Mouse (Mus musculus) heart, postnatal 4 days (tissue): ENCODE data around the gene Stra6l. TPM values are rescaled to one million over a fixed set of nuclear protein-coding genes. Genes with fewer than 3 reads are reported as not detected.

Experiments
- DNase-seq: peaks from one replicate; pipeline ENCODE4 v3.0.0; 2021
- total RNA-seq, 2 experiments: library from RNA; stranded (reverse); gene quantifications; 2 replicates each; pipeline ENCODE4 v1.2.3; 2021

The Stra6l gene
- total RNA-seq, 2 experiments from 2014 or later: 0.02 TPM; not detected in 1

DNA sequence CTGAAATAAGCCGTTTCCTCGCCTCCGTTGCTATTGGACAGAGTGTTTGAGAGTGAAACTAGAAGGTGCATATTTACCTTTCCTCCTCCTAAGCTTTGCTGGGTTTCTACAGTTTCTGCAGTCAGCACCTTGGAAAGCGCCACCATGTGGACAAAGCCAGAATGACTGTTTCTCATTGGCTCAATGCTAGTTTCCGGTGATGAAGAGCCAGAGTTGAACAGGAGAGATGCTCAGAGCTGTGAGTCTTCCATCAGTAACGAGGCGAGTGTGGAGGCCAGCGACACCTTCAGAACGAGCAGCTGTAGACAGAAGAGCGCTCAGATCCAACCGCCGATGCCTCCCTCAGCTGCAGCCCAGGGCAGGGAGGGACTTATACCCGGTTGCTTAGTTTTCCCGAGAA, 4.1 kb upstream of the Stra6l start:
- DNase-seq: peak; percentile 64

DNA sequence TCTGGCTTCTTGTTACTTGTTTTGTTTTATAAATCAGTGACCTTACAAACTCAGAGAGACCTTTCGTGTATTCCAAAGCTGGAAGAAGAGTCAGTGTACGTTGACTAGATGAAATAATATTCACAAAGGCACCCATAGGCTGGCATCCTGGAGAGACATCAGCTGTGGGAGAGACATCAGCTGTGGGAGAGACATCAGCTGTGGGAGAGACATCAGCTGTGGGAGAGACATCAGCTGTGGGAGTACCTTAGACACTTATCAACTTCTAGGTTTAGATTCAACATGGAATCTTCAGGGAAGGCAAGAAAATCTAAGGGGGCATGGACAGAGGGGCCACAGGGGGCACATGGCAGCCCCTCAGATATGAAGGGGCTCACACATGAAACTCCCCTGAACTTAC, 2.2 kb upstream of the Stra6l start:
- DNase-seq: no peak

DNA sequence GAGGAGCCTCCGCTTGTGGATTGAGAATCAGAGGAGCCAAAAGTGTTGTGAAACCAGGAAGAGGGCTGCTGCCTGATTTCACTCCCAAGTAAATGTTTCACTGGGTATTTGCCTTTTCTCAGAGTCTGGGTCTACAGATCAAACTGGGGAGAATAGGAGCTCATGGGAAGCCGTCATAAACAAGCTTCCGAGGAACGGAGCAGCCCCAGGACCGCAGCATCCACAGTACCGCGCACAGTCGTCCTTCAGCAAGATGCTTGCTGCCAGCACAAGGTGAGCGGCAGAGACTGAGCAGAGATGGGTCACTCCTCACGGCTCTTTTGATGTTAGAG, 327 bp downstream of the Stra6l start:
- DNase-seq: no peak

DNA sequence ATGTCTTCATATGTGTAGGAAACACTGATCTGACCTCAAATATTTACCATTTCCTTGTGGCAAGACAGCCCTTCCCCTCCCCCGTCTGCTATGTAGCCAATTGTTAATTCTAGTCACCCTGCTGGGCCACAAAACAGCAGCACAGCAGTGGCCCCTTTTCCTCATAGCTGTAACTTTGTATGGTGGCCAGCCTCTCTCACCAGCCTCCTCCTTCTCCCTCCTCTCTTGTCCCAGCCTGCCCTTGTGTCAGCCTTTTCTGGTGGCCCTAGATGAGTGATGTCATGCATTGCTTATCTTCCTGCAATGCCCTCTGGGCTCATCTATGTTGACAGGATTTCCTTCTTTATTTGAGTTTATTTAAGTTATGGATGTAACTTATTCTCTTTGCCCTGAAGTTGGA, 955 bp downstream of the Stra6l start:
- no peak for DNase-seq

DNA sequence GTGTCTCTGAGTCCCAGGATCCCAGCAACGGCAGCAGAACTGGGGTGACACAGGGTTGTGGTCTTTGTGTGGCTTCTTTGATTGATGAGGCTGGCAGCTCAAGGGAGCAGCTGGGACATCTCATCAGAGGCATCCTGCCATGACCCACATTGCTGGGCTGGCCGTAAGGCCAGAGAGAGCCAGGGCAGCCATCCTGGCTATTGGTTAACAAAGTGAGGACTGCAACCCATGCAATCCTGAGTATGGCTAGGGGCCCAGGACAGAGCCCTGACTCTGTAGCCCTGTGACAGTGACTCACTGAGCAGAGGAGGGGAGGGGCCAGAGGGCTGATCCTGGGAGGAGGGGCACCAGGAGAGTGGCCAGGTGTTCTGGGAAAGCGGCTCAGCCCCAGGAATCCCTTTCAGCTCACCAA, 3.2 kb downstream of the Stra6l start:
- no peak for DNase-seq

DNA sequence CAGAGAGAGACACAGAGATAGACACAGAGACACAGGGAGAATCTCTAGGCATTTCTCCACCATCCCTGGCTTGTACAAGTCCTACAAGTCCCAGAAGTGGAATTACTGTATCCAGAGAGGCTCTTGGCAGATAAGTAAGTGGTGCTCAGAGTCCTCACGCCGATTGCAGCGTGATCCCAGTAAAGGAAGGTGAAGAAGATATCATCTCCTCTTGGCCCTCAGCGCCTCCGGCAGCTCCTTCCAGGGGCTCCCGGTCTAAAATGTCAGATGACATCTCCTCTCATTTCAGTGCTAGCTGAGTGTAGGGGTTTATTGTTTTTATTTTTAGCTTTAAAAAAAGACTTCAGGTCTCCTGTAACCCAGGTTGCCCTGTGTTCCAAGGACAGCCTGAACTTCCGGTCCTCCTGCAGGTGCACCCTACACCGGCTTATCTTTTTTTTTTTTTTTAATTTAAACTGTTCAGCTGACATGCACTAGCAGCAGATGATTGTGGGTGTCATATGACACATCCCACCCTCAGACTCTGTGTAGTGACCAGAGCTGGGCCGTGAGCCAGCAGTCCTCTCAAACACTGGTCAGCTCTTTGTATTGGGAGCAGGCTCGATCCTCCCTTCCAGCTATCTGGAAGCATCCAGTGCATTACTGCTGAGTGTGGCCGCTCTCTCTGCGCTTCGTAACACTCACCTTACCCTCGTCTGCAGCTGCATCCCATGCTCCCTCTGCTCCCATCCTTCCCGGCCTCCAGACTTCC, 5.2 kb downstream of the Stra6l start:
- DNase-seq: peak; percentile 10

DNA sequence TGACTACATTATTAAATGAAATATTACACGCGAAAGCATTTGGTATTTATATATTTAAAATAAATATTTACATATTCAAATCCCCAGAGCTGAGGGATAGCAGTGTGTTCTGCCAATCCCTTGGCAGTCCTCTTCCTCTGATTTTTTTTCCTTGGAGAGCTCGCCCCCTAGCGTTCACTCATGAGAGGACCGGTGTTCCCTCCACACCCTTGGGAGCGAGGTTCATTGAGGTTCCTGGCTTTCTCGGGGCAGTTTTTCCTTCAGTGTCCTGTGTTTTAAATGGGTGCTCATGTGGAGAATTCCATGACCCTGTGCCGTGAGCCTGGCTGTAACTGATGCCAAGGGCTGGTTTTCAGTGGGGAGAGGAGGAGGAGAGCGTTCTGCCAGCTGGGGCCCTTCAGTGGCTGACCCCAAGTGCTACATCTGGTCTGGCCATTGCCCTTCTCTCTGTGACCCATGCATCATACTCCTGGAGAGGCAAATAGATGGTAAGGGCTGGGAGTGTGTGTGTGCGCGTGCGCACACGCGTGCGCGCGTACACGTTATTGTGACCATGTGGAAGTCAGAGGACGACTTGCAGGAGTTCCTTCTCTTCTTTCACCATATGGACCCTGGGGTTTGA, 7.5 kb downstream of the Stra6l start:
- peak; percentile 89 for DNase-seq

DNA sequence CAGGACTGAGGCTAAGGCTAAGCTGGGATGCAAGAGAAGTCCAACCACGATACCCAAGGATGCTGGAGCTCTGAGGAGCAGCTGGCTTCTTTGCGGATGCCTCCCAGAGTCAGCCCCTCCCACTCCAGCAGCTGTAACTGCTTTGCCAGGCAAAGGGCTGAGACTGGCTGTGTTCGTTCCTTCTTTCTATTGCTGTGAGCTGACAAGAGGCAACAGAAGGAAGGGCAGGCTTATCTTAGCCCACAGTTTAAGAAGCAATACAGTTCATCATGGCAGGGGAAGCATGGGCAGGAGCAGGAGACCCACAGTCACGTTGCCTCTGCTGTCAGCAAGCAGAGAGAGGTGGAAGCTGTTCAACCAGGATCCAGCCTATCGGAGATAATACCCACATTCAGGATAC, 12.7 kb downstream of the Stra6l start:
- DNase-seq: no peak

DNA sequence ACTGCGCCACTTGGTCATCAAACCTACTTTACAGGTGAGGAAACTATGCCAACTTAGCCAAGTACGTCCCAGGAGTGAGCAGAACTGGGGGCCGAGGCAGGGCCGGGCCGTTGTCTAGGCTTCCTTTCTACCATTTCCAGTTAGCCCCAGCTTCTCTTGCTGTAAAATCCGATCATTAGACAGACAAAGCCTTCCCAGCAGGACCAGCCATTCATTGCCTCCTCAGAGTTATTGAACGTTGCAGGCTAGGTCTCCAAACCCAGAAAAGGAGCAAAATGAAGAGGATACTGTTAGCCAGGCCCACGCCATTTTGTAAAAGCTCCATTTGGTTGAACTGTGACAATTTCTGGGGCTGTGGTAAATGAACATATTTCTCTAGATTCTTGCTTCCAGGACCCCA, 19.0 kb downstream of the Stra6l start:
- DNase-seq: no peak

DNA sequence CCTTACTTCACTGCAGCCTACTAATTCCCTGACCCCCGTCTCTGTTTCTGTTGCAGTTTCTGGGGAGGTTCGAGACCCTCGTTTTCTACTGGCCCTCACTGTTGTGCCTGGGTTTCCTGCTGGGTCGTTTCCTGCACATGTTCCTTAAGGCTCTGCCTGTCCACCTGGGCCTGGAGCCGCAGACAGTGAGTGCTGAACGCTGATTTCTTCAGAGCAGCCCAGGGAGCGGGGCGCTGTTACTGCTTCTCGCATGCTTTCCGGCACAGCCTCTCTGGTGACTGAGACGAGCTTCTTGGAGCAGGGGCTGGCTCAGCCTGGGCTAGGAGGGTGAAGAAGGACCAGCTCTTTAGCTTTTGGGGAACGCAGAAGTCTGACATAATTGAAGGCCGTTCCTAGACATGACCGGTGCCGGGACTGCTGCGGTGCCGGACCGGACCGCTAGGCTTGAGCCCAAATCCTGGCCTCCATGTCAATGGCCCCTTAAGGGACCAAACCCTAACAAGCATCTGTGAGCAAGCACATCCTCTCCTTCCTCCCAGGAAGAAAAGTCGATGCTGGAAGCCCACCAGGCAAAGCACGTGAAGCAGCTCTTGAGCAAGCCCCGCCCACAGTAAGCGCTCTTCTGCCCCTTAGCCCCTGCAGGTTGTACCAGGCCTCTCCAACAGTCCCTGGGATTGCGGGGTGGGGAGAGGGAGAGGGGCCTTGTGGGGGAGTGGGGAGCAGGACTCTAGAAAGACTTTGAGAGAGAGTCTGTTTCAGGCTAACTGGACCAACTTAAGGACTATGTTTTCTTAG, 20.8 kb downstream of the Stra6l start:
- no peak for DNase-seq

DNA sequence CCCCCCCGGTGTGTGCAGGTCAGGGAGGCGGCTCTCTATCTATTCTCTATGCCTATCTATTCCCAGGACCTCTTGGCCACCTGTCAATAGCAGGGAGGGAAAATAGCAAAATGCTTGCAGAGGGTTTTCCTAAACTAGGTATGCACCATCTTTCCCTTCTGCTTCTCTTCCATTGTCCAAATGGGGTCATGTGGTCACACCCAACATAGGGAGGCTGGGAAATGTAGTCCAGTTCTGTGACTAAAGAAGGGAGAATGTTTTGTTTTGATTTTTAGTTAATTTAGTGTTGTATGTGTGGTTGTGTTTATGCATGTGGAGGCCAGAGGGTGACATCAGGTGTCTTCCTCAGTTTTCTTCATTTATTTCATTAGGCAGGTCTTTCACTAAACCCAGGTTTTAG, 23.7 kb downstream of the Stra6l start:
- DNase-seq: no peak

DNA sequence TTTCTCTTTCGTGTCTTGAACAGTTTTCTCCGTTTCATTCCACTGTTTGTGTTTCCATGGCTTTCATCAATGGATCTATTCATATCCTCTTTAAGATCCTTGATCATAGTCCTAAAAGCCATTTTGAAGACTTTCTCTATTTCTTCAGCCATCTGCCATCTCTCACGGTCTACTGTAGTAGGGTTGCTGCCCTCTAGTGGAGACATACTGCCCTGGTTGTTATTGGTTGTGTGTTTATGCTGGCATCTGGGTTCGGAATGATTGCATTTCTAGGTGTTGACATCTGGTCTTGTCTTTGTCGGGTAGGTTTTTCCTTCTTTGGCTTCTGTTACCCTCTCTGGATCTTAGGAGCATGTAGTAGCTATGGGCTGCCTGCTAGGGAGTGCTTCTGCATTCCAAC, 30.5 kb downstream of the Stra6l start:
- peak; percentile 46 for DNase-seq

DNA sequence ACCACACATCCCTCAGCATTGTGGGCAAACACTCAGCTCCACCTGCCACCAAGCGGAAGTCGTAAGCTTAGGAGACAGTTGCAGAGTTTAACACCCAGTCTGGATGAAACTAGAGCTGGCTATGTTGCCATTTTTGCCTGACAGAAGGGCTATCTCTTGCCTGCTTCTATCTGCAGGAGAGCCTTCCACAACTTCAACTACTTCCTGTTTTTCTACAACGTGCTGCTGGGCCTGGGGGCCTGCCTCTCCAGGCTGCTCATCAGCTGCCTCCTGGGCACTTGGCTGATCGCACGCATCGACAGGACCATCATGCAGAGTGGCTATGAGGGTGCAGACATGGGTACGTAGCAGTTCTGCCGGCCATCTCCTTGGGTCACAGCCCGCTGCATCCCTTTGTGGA, 34.1 kb downstream of the Stra6l start:
- DNase-seq: no peak

DNA sequence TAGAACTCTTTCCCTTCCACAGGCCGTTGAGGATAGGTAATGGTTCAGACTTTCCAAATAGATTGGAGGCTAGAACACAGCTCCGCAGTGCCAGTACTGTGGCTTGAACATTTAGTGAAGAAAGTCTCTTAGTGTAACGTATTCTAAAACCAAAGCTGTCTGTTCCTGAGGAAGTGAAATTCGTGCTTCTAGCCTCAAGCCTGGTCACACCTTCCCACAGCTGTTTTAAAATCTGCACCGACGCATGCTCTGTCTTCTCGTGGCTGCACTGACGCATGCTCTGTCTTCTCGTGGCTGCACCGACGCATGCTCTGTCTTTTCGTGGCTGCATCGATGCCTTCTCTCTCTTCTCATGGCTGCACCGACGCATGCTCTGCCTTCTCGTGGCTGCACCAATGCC, 34.8 kb downstream of the Stra6l start:
- no peak for DNase-seq

DNA sequence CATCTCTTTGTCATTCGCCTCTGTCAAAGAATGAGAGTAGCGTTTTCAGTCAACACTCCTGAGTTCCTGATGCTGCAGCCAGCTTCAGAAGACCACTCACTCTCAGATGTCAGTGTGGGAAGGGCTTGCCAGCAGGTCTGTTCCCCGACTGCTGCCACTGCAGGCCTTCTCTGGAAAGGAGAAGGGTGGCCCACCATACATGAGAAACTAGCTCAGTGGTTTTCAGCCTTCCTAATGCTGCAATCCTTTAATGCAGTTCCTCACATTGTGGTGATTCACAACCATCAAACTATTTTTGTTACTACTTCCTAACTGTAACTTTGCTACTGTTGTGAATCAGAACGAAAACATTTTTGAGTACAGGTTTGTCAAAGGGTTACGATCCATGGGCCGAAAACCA, 41.0 kb downstream of the Stra6l start:
- DNase-seq: no peak

DNA sequence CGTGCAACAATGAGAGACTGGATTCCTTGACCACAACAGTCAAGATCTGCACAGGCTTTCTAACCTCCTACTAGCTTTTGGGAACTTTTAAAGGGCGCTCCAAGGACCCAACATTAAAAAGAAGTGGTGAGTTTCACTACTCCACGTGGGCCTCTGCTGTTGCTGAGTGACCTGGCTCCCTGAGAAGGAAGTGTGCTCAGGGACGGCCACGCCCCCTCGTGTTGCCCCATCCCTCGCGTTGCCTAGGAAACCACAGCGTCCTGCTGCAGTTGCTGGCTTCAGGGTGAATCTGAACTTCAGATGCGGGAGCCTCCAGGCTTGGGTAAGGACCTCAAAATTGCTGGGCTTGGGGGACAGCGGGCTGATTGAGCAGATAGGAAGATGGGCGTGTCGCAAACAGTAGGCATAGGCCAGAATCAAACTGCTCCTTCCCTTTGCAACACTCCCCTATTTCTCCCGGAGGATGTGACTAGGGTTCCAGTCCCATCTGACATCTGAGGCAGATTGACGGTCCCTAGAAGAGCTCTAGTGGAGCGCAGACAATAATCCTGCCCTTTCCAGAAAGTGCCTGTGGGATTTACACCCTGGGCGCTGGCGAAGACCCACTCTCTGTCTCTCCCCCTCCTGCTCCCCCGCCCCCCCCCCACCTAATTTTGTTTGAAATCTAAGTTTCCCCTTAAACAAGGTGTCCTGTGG, 41.8 kb downstream of the Stra6l start, which contains the start of gene Ccdc180:
Gene Ccdc180, plus strand, starts transcription at position 238 of the 696 bp plus-strand sequence.
- peak; percentile 55 for DNase-seq

DNA sequence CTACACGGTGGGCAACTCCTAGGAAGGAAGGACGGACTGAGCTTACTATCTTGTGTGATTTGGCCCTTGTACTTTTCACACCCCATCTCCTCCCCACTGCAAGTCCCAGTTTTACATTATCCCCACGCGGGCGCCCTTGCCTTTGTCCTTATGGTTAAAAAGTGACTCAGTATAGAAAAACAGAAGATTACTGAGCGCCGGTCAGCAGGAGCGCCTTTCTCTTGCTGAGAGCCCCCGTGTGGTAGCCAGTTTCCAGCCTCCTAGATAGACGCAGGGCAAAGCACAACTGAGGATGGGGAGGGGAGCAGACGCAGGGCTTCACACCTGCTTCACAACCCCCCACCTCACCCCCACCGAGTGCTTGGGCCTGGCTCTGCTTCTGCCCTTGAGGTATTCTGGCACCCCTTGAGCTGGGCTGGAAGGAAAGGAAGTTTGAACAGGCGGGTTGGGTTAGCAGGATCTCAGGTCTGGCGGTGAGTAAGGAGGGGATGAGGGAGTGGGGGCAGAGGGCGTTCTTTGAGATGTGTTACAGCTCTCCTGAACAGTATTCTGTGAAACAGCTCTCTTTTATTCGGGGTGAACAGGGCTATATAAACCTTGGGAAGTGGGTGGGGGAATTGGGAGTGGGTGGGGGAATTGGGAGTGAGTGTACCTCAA, 48.1 kb downstream of the Stra6l start:
- DNase-seq: no peak

DNA sequence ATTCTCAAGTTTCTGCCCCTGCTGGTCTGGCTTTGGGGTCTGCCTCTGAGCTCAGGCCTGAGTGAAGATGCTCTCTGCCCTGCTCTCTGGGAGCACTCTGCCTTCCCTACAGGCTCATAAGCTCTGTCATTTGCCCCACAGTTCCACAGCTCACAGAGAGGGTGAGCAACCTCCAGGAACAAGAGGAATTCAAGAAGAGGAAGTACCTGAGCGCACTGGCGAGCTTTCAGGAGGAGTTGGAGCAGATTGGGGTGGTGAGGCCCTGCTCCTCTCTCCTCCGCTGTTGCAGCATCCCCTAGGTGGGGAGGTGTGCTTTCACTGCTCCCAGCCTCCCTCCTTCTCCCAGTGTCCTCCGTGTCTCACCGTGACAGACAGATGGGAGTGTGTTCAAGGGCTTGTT, 49.9 kb downstream of the Stra6l start:
- no peak for DNase-seq

DNA sequence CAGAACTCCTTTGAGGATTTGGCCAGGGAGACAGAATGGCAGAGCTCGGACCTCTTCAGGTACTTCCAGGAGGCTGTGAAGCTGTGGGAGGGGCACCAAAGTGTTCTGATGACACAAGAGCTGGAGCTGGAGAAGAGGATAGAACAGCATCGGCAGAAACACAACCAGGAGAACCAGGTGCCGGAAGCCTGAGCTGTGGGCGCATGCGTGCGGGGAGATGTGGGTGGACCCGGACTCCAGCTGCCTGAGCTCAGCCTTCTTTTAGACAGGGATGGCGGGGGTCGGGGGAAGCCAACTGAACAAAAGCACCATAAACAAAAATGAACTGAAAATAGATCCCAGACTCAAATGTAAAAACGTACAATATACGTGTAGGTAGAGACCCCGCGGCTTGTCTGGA, 60.8 kb downstream of the Stra6l start:
- no peak for DNase-seq

DNA sequence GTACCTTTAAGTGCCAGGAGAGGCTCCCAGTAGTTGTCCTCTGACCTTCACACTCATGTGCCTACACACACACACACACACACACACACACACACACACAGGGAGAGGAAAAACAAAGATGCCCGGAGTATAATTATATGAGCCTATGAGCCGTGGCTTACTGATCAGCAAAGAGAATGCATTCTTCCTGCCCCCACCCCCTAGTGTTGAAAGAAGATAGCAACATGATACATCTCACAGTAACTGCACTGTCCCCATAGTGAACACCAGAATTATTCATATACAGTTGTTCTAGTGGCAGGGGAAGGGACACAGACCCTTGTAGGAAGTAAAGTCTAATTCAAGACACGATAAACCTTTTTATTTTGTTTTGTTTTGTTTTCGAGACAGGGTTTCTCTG, 61.5 kb downstream of the Stra6l start:
- DNase-seq: no peak

DNA sequence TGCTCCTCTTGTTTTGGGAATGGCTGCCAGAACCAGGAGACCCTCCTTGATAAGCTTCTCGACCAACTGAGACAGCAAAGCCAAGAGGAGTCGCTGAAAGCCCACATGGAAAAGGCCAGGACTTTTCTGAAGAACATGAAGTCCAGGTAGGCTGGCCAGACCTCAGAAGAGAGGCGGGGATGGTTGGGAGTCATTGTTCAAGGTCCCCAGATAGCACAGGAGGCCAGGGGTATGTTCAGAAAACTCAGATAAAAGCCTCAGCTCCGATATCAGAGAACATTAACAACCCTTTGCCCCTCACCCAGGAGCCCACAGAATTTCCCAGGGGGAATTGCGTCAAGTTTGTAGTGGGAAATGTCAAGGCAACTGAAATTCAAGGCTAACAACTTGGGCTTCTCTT, 62.8 kb downstream of the Stra6l start:
- no peak for DNase-seq

DNA sequence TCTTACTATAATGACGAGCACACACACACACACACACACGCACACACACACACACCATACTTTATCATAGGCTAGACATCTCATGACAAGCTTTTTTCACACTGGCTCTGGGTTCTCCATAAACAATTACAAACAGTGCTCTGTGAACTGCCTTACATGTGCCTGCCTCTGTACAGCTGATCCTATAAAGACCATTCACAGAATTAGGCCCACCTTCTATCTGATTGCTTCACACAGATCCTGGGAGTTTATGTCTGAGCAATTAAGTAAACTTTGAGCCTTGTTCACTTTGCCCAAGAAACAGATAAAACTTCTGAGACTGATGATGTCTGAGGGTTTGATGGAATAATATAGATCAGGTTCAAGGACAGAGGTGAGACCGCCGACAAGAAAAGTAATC, 63.4 kb downstream of the Stra6l start:
- DNase-seq: no peak

DNA sequence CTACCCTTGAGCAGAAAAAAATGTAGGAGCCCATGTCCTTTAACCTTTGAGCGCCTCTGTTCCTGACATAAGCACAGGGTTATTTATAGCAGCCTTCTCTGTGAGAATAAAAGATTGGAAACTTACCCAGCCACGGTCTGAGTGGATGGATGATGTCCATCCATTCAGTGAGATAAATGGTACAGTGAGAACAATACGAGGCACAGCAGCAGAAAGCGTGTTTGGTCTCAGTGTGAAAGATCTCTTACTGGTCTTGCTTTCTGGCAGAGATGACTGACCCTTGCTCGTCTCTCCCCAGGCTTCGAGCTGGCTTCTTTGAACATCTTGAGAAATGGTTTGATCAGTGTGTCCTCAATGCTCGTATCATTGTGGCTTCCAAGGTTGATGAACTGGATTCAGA, 68.6 kb downstream of the Stra6l start:
- DNase-seq: no peak
